ENCODE assay signal across 27 mouse cellular contexts in the genomic region with DNA sequence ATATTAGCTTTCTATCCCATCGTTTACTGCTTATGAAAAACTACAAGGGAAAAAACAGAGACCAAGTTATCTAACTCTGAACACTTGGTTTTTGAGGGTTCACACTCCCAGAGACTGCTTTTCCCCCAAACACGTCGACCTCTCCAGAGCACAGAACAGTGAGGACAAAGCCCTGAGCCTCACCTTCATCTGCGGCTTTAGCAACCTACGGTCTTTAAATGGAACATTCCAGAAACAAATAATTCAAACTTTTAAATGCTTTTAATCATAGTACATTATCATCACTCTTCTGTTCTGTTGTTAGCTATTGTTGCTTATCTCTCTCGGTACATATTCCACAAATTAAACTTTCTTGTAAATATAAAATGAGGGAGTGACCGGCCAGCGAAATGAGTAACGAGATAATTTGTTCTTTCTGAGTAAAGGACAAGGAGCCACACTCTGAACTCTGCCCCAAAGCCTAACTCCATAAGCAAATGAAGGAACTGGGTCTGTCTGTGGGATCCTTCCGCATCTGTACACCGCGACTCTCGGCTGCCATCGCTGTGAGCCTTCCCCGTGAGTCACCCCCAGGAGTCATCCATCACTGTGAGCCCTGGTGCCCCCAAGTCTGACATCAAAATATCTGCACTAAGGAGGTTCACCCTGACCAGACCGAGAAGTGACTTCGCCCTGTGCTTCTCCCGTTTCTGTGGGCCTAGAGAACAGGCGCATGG.
"Had no signal": no experiment of that assay in that cellular context is flagged by ENCODE, and none has a peak within 500 bp of the region (broad histone marks: within the 10 kb centered on the region; RNA-seq: fewer than 3 reads in every experiment).

No protein-coding gene starts in this region.

- DNase-seq: gastrocnemius, adult 2 months; gastrocnemius, postnatal 10 days; gastrocnemius, postnatal 25 days; heart, adult 2 months; heart, postnatal 10 days; heart, postnatal 4 days; kidney, adult 11 months; kidney, adult 2 months; kidney, adult 9 months; kidney, postnatal 25 days; kidney, postnatal 4 days; liver; liver, embryonic 13.5 days had no signal

- H3K4me1 ChIP-seq: heart, embryonic 10.5 days; heart, embryonic 12.5 days; hindbrain, embryonic 10.5 days; hindbrain, embryonic 12.5 days; hindbrain, embryonic 15.5 days; kidney, embryonic 15.5 days; limb, embryonic 10.5 days; limb, embryonic 12.5 days; liver, embryonic 13.5 days had no signal

- H3K9me3 ChIP-seq: heart, embryonic 10.5 days; heart, embryonic 12.5 days; hindbrain, embryonic 15.5 days; kidney, embryonic 15.5 days; limb, embryonic 10.5 days; limb, embryonic 12.5 days; liver, embryonic 13.5 days had no signal

- H3K27me3 ChIP-seq: heart, embryonic 12.5 days; hindbrain, embryonic 12.5 days; hindbrain, embryonic 15.5 days; kidney, embryonic 15.5 days; limb, embryonic 12.5 days; liver, embryonic 13.5 days had no signal

- H3K9ac ChIP-seq: heart, embryonic 12.5 days; hindbrain, embryonic 12.5 days; hindbrain, embryonic 15.5 days; kidney, embryonic 15.5 days; limb, embryonic 12.5 days; liver, embryonic 13.5 days had no signal

- H3K36me3 ChIP-seq: heart, embryonic 10.5 days; heart, embryonic 12.5 days; hindbrain, embryonic 10.5 days; hindbrain, embryonic 12.5 days; hindbrain, embryonic 15.5 days; kidney, embryonic 15.5 days; limb, embryonic 10.5 days; limb, embryonic 12.5 days; liver, embryonic 13.5 days had no signal

- H3K27ac ChIP-seq: gastrocnemius, adult 2 months; heart, adult 2 months; heart, embryonic 10.5 days; hindbrain, embryonic 10.5 days; hindbrain, embryonic 12.5 days; hindbrain, embryonic 15.5 days; hindbrain, postnatal 0 days; kidney, embryonic 15.5 days; kidney, postnatal 0 days; layer of hippocampus, adult 2 months; left cerebral cortex, adult 2 months; limb, embryonic 10.5 days; limb, embryonic 12.5 days; liver, embryonic 13.5 days had no signal

- H3K4me2 ChIP-seq: heart, embryonic 12.5 days; hindbrain, embryonic 12.5 days; hindbrain, embryonic 15.5 days; kidney, embryonic 15.5 days; limb, embryonic 12.5 days; liver, embryonic 11.5 days; liver, embryonic 13.5 days had no signal

- ATAC-seq: hindbrain, postnatal 0 days; intestine, embryonic 16.5 days had no signal

- H3K4me3 ChIP-seq: gastrocnemius, adult 2 months; heart, adult 2 months; heart, embryonic 10.5 days; heart, embryonic 12.5 days; hindbrain, embryonic 10.5 days; hindbrain, embryonic 12.5 days; hindbrain, embryonic 15.5 days; kidney, embryonic 15.5 days; layer of hippocampus, adult 2 months; left cerebral cortex, adult 2 months; limb, embryonic 10.5 days; limb, embryonic 12.5 days; liver, embryonic 13.5 days had no signal
